Mouse (Mus musculus): ENCODE data around the gene Iqcm. TPM values are rescaled to one million over a fixed set of nuclear protein-coding genes. Genes with fewer than 3 reads are reported as not detected.

Gene Iqcm
- total RNA-seq, 2 experiments from 2014 or later = not detected

Other genes starting within 250 kb of the Iqcm start
- gene Rasd2, start 234.8 kb upstream of the Iqcm start, total RNA-seq (2015) = 0.12 TPM in 1 of 2 replicates, not detected in the other
- 0.04 TPM in 1 of 2 replicates, not detected in the other for gene Rasd2, start 234.8 kb upstream of the Iqcm start, total RNA-seq (2017)
- gene Gm10358, start 42.1 kb upstream of the Iqcm start, total RNA-seq (2015) = 0.10 TPM in 1 of 2 replicates, not detected in the other
- gene Gm10358, start 42.1 kb upstream of the Iqcm start, total RNA-seq (2017) = 0.08 TPM in 1 of 2 replicates, not detected in the other

All from megakaryocyte progenitor cell, adult 5-6 weeks (primary cell).